Mouse (Mus musculus): ENCODE measurements around the gene Dhh.

The Dhh gene

GRCm38 (mm10) chr15:98871070-98871915 lies 27.0 kb downstream of the Dhh start, which contains the start of gene Kmt2d:
Kmt2d (minus strand) TSS chr15:98871204.
- no peak for DNase-seq

DNA sequence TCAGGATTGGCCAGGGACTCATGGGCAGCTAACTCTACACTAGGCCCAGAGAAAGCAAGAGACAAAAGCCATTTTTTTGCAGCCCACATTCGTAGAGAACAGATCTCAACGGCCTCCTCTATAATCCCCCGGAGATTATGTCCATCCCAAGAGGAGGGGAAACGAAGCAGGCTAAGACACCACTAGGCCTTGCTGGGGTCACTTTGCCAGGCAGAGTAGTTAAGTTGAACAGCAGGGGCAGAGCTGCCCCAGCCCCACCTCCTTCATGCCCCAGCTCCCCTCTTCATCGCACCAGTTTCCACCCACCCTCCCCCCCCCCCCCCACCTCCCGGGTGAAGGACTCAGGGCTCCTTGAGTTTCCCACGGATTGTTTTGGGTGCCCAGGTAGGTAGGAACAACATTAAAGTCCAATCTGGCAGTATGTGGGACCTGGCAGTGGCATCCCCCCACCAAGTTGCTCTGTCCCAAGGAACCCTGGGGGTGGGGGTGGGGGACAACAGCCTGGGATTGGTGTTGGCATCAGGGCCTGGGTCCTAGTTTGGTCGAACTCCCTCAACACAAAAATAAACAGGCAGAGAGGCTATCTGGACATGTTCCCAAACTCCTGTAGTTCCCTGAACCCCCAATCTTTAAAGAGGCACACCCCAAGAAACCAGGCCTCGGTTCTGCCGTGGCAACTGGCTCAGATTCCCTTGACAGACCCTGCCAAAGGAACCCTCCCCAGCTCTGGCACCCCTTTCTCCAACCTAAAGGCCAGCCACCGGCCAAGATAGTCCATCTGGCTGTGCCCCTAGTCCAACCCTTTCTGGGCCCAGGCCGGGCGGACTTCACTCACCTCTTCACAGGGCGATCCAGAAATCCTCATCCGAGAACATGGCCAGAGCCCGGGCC lies 27.9 kb downstream of the Dhh start:
- DNase-seq: peak; percentile 63

GRCm38 (mm10) chr15:98869342-98870178 lies 28.8 kb downstream of the Dhh start:
- DNase-seq: no peak

- no peak for DNase-seq
Observed at GRCm38 (mm10) chr15:98868346-98869063, 29.8 kb downstream of the Dhh start.

DNA sequence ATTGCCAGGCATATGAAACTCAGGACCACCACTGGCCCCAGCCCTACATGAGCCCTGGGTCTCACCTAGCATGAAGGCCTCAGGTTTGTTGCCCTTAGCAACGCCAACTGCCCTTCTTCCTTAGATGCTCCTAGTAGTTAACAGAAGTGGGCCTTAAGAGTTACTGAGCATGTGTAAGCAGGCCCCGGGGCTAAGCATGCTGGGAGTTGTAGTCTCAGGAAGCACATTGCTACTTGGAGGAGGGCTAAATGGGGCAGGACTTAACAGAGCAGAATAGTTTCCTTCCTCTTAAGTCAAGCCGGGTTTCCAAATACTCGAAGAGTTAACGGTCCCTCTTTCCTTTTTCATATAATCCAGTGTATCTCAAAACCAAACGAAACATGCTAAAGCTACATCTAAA lies 31.0 kb downstream of the Dhh start:
- DNase-seq: peak; percentile 74

DNA sequence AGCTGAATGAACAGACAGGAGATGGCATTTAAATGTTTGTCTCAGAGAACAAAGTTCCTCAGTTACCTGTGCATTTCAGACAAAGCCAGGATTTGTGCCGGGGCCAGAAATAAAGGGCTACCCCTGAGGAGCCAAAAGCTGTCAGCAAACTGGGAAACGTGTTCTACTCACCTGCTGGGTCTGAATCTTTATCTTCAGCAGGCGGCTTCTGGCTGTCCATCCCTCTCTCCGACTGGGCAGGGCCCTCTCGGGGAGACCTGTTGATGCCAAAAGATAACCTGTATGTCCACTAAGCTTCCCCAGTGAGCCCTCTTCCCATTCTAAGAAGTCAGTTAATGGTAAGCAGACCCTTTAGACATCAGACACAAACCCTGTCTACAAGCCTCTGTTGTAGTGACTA lies 31.8 kb downstream of the Dhh start:
- no peak for DNase-seq

GRCm38 (mm10) chr15:98865771-98866170 lies 32.6 kb downstream of the Dhh start:
- DNase-seq: no peak

DNA sequence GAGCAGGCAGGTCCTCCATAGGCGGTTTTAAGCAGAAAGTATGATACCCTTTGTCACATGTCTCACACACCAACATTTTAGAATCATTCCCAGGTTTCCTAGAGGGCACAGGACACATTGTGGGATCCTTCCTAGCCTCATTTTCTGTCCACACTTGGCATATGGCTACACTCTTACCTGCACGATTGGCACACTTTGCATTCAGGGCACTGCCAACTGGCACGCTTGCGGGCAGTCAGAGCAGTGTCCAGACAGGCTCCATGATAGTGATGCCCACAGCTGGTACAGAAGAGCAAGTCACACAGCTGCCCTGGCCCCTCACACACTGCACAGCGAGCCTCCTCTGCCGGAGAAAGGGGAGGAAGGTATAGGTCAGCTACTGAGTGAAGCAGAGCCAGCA lies 33.4 kb downstream of the Dhh start:
- no peak for DNase-seq

DNA sequence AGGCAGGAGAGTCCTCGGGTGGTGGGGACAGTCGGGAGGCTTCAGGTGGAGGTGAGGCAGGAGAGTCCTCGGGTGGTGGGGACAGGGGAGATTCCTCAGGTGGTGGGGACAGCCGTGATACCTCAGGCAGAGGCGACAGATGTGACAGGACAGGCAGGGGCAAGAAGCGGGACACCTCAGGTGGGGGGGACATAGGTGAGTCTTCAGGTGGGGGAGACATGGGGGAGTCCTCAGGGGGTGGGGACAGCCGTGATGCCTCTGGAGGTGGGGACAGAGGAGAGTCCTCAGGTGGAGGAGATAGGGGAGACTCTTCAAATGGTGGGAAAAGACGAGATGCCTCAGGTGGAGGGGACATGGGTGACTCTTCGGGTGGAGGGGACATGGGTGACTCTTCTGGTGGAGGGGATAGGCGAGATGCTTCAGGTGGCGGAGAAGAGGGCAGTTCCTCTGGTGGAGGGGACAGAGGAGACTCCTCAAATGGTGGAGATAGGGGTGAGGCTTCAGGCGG lies 34.8 kb downstream of the Dhh start:
- no peak for DNase-seq

DNA sequence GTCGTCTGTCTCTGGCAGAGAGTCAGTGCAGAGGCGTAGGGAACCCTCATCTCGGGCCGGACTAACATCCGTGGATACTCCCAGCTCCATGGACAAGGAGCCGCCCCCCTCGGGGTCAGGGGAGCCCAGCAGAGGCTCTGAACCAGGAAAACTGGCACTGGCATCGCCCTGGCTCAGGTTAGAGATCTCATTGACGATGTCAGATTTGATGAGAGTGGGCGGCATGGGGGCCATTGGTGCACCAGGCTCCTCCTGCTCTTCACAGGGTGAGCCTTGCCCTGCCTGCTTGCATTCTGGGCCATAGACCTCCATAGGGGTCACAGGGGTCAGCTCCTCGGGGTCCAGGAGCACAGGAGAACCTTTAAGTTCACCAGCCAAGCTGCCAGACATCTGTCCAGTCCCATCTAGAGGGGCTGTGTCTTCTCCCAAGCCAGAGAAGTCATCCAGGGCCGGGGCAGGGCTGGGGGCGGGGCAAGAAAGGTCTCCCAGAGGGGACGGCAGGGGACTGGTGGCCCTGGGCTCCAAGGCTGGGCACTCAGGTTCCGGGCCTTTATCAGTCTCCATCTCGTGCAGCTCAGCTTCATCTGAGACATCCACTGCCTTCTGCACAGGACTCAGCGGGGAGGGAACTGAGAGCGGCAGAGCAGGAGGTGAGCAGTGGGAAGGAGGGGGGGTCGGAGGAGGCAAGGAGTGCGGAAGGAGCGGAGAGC lies 36.5 kb downstream of the Dhh start:
- peak; percentile 21 for DNase-seq

DNA sequence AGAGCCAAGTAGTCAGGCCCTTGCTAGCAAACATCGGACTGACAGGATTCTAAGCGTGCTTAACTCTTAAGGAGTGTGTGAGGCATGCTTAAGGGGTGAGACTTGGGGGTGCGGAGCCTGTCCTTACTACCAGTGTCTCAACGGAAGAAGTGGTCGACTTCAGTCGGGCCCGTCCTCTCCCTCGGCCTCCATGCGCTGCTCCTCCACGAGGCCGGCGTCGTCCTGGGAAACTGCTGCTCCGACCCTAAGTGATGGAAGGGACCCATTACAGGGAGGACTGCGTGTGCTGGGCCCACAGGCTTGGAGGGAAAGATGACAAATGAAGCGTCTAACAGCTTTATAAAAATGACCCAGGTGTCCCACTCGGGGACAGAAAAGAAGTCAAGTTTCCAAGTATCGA lies 37.4 kb downstream of the Dhh start:
- DNase-seq: no peak

DNA sequence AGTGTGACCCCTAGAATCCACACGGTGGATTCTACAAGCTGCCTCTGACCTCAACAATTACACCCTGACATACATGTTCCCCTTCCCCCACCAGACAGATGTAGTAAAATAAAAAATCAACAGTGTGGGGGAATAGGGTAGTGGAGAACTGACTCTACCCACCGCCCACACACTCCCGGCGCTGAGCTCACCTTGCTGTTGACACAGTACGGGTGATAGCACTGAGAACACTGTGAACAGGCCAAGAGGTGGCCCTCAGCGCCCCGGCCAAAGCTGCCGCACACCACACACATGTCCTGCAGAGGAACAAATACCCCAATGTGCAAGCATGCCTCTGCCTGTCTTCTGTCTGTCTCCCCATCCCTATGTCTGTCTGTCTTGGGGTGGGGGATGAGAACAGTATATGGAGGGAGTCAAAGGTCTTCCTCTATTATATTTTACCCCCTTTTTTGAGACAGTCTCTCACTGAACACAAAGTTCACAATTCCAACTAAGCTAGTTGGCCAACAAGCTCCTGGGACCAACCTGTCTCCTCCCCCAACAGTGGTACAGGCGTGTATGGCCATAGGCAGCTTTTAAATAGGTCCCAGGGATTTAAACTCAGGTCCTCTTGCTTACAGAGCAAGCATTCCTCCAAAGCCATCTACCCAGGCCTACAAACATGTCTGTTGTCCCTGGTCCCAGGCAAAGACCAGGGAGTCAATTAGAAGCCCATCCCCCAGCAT lies 38.9 kb downstream of the Dhh start:
- DNase-seq: no peak

GRCm38 (mm10) chr15:98854214-98854613 lies 44.1 kb downstream of the Dhh start:
- DNase-seq: no peak

DNA sequence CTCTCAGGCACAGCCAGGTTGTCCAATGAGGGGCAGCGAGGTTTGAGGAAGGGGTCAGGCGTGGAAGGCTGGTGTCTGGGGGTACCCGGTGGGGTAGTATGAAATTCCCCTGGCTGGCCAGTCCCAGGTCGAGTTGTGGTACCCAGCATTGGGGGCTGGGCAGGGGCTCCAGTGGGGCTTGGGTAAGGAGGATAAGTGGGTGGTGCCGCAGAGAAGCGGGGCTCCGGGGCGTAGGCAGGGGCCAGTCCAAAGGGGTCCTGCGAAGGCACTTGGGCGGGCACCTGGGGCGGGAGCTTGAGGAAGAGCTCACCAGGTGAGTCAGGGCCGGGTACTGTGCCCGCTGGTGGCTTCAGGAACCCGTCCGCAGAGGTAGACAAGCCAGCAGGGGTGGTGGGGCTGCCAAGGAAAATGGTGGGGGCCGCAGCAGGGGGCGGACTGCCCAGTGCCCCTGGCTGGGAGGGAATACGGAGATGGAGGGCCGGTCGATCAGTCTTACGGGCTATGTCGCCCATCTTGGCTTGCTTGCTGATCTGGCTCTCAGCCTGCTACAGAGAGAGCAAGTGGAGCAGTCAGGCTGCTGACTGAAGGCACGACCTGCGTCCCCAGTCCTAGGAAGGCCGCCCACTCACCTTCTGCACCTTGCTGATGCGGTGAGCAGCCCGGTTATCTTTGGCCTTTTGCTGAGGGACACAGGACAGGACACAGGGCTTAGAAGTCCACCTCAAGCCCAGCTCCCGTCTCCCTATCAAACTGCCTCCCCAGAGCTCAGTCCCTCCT lies 45.0 kb downstream of the Dhh start:
- DNase-seq: peak; percentile 14

DNA sequence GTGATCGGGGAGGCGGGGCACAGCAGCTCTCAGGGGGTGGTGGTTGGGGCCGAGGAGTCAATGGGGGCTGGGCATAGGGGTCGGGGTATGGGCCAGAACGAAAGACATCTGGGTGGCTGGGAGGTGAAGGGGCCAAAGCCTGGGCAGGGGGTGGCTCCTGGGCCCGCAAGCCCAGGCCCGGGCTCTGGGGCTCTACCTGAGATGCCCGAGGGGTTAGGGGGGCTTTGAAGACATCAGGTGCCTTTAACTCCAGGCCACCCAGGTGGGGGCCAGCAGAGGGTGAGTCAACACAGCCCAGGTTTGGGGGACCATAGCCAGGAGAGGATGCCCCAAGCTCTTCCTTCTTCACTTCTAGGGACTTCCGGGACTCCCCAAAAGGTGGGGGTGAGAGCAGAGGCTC lies 45.6 kb downstream of the Dhh start:
- peak; percentile 9 for DNase-seq

GRCm38 (mm10) chr15:98852071-98852470 lies 46.3 kb downstream of the Dhh start:
- DNase-seq: peak; percentile 8

DNA sequence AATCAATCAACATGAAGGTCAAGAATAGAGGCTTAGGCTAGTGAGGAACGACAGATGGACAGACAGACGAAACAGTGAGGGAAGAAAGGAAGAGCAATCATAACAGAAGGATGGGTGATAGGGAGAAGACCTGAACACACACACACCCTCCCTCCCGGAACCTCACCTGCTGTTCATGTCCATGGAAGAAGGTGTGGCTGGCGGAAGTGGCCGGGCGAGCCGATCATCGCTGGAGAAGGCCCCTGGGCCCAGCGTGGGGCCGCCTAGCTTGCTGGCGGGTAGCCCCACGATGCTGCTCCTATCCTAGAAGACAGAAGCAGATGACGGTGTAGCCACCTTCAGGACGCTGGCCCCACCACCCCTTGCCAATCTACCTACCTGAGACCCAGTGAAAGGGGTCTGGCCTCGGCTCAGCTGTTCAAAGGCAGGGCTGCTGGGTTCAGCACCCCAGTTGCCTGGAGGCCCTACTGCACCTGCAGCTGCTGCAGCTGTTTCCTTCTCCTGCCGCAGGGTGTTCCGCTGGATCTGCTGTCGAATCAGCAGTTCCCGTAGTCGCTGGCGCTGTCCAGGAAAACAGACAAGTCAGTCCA lies 47.0 kb downstream of the Dhh start:
- DNase-seq: peak; percentile 8

DNA sequence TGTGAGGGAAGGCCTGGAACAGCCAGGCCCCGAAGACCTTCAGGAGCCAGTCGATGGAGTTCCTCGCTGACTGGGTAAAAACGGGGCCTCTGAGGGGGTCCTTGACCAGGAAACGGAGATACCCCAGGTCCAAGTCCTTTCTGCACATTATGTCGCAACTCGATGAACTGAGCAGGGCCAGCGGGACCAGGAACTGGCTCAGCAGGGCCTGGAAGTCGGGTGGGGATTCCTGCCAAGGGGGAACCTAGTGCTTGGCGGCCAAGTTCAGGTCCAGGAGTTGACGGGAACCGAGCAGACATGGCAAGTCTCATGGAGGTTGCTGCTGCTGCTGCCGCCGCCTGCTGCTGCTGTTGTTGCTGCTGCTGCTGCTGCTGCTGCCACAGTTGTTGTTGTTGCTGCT lies 47.7 kb downstream of the Dhh start:
- DNase-seq: peak; percentile 15

DNA sequence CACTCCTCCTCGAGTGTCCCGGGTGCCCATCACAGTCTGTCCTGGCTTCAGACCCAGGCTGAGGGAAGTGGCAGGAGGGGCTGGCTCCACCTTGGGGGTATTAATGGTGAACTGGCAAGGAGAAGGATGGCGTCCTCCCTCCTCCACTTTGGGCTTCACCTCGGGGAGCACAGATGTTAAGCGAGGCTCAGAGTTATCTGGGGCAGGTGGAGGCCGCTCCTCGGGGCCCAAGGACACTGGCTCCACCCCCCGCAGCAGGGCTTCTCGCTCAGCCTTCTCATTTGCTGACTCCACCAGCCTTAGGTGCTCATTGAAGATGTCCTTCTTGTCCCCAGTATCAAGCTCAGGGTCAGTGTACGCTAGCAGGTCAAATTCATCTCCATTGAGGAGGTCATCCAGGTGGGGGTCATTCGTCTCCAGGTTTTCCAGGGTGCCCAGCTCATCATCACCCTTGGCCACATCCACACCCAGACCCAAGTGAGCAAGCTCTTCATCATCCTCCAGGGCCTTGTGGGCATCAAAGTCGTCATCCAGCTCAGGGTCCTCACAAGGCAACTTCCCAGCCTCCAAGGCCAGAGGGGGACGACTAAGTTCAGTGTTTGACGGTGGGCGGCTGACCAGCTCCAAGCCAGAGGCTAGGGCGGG lies 48.3 kb downstream of the Dhh start:
- no peak for DNase-seq
